Mouse (Mus musculus) urinary bladder, postnatal 0 days (tissue): ENCODE data around the gene Ireb2. TPM values are rescaled to one million over a fixed set of nuclear protein-coding genes. Genes with fewer than 3 reads are reported as not detected.

Experiments
- polyA plus RNA-seq: library from polyadenylated mRNA; unstranded; fragments of >200 nt; fragmentation: Nextera tagmentation; extraction: Ambion mirVana; gene quantifications from 2 replicates; pipeline ENCODE4 v1.2.1, GENCODE M21; 2015

The Ireb2 gene
- 10.2 and 12.9 TPM in 2 replicates for polyA plus RNA-seq

DNA sequence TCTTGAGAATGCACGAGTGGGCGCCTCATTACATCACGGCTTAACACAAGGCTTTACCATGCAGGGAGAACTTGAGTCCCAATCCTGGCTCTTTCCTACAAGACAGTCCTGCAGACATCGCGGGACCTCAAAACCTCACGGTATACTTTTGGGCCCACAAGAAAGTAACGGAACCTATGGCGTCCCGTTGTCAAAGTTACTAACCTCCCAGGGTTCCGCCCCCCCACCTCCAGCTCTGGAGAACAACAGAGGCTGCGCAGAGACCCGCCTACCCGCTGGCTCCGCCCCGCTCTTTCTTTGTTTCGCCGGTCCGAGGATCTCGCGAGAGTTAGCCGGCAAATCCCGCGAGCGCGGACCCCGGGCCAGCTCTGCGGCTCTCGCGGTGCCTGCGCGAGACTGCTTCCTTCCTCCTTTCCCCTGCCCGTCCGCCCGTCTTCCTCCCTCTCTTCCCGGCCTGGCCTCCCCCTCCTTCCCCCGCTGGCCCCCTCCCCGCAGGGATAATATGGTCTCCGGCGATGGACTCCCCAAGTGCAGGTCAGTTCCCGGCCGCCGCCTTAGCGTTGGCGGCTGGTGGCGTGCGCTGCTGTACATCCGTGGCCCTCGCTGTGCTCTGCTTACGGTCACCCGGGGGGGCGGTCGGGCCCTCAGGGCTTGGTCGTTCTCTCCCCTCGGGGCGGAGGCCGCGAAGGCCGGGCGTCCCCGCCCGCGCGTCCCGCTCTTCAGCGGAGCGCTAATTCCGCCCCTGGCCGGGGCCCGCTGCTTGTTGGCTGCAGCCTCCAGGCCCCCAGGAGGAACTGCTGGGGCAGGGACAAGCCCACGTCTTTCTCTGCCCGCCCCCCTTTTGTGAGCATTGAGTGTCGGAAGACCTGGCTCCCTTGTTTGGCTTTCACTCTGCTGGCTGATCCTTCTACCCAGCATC, at the start of gene Ireb2:
Gene Ireb2, plus strand, starts transcription at position 427 of the 919 bp plus-strand sequence.

DNA sequence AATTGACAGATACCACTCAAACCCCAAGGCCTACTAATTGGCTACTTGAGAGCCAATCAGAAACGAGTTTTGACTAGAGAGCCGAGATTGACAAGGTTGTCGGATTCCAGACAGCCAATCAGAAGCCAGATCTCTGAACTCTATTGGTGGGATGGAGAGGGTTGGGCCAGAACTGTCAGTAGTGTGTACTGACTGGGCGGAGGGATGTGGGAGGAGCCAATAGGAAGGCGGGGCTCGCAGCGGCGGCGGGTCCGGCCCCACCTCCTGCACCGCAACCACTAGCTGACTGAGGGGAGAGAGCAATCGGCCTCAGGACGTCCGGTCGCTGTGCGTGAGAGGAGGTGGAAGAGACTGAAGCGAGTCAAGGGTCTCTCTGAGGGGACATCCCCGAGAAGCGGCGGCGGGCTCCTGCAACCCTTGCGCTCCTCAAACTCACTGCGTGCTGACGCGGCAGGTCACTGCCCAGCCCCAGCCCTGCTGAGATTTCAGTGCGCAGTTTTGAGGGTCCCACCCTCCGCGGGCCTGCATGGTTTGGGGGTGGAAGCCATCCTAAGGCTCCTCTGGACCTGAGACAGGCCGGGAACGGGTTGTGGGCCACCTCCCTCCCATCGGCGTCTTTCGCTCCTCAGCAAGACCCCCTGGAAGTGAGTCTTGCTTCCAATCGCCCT, 53.6 kb downstream of the Ireb2 start, which contains the start of gene Hykk:
Gene Hykk, plus strand, starts transcription at position 274 of the 668 bp plus-strand sequence.

DNA sequence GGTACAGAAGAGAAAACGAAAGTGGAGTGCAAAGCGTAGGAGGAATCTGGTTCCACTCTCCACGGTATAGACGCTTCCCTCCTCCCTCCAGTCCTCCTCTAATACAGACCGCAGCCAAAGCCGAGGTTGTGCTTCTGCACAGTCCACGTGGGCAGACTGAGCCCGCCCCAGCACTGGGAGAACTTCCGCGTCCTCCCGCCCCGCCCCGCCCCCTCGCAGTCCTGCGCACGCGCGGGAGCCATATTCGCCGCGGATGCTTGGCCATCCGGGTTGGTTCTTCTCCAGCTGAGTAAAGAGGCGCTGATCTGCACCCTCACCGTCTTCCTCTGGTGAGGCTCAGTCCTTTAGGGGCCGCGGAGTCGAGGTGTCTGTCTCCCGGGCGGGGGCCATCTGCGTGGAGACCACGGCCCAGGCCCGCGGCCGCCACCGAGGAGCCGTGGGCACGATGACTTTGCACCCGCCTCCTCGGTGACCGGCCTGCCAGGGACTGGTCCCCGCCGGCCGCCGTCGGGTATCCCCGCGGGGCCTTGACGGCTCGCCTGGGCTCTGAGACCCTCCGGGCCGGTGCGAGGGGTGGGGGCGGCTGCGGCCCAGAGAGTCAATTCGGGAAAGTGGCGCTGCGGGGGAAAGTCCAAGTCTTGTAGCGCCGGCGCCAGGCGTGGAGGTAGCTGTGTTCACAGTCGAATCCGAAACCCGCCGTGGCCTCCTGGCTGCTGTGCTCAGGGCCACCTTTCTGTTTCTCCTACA, 87.2 kb downstream of the Ireb2 start, which contains the start of the genes Psma4 and AY074887:
Gene Psma4, plus strand, starts transcription at position 216 of the 747 bp plus-strand sequence.
Gene AY074887, minus strand, starts transcription at position 424 of the 747 bp plus-strand sequence.

Other genes with a start within 250 kb of the Ireb2 start
- gene Acsbg1, start 201.9 kb upstream of the Ireb2 start, polyA plus RNA-seq = 1.9 and 3.6 TPM in 2 replicates
- 3.9 and 4.3 TPM in 2 replicates for gene Dnaja4, start 164.9 kb upstream of the Ireb2 start, polyA plus RNA-seq
- 129 and 130 TPM in 2 replicates for gene Wdr61, start 129.3 kb upstream of the Ireb2 start, polyA plus RNA-seq
- gene Crabp1, start 99.0 kb upstream of the Ireb2 start, polyA plus RNA-seq = 0.43 TPM in 1 of 2 replicates, not detected in the other
- 1.3 and 1.5 TPM in 2 replicates for gene Hykk, start 53.5 kb downstream of the Ireb2 start, polyA plus RNA-seq
- gene Psma4, start 87.0 kb downstream of the Ireb2 start, polyA plus RNA-seq = 189 and 200 TPM in 2 replicates
- 0.29 and 0.34 TPM in 2 replicates for gene AY074887, start 87.2 kb downstream of the Ireb2 start, polyA plus RNA-seq
- 0.11 TPM in 1 of 2 replicates, not detected in the other for gene Chrna5, start 117.1 kb downstream of the Ireb2 start, polyA plus RNA-seq
- gene Chrna3, start 162.8 kb downstream of the Ireb2 start, polyA plus RNA-seq = 0.08 TPM in 1 of 2 replicates, not detected in the other
- gene Chrnb4, start 185.0 kb downstream of the Ireb2 start, polyA plus RNA-seq = 0.04 TPM in 1 of 2 replicates, not detected in the other